Mouse (Mus musculus): ENCODE measurements around the gene P2ry10b. TPM values are rescaled to one million over a fixed set of nuclear protein-coding genes. Genes with fewer than 3 reads are reported as not detected.
A peak's percentile ranks its signal among the peaks of the same experiment; 100 is the strongest.

Gene P2ry10b
- polyA plus RNA-seq, 2 experiments = 0.28 to 0.49 TPM

DNA sequence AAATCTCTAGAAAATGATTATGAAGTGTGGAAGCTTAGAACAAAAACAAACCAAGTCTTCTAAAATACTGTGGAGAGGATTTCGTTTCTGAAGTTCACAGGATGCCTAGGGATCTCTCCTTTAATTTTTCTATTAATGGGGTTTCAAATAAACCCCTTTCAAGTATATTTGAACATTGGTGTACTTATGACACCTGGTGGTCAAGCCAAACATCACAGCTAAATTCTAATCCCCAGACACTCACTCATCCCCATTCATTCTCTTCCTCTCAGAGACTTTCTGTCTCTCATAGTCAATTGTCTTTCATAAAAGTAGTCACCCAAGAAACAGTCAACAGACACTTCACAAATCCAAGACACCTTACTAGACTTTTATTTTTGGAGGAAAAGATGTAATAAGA lies 19.6 kb downstream of the P2ry10b start:
- Histone ChIP-seq H3K27me3 (ENCODE audit: control insufficient read depth, insufficient read depth, low read length) (no peaks in the 10 kb centered on the region), H3K9ac (replicated peaks) (no peak overlapping the region), H3K4me1 (replicated peaks; ENCODE audit: control insufficient read depth in 2 of 2, insufficient read depth in 2 of 2, low read length in 1 of 2) (no peaks in the 10 kb centered on the region), H3K27ac (no peak overlapping the region), H3K36me3 (replicated peaks; ENCODE audit: control insufficient read depth, insufficient read depth, low read depth) (no peaks in the 10 kb centered on the region), H3K9me3 (ENCODE audit: control insufficient read depth, low read length) (no peaks in the 10 kb centered on the region), H3K4me3 (ENCODE audit: insufficient read depth in 1 of 2, low read depth in 2 of 2, low read length in 2 of 2) (no peak overlapping the region), H3K4me2 (ENCODE audit: low read depth) (no peak overlapping the region)
- WGBS (ENCODE audit: insufficient replicate concordance) = 0% methylated on average over 1 of the region's 1 CpGs
- no peak for ATAC-seq (ENCODE audit: insufficient read depth)
- no peak for DNase-seq (ENCODE audit: low read depth in 3 of 3, low spot score in 3 of 3)
- peak; percentile 23; the same call in 1 of the 2 replicates for TF ChIP-seq CTCF (IDR thresholded peaks at IDR 0.05; ENCODE audit: low read depth)
- TF ChIP-seq EP300 (IDR thresholded peaks at IDR 0.05; ENCODE audit: low read depth) = no peak

DNA sequence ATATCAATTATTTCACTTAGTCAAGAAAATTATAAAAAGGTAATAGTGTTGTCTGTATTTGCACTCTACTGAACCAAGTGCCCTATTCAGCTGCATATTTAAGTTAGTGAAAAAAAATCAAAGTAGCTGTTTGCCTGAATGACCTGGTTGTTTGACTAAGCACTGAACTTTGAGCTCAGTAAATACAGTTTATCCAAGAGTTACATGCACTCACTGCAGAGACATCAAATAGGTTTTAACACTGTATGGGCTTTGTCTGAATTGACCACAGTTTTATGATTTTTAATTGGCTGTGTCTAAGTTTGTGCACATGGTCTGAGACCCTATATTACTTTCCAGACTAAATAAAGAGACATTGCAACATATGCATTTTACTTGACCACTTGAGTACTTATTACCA lies 20.4 kb downstream of the P2ry10b start:
- no peak overlapping the region for H3K4me3 ChIP-seq (ENCODE audit: insufficient read depth in 1 of 2, low read depth in 2 of 2, low read length in 2 of 2)
- no peaks in the 10 kb centered on the region for H3K9me3 ChIP-seq (ENCODE audit: control insufficient read depth, low read length)
- DNase-seq (ENCODE audit: low read depth in 3 of 3, low spot score in 3 of 3) (no peak), ATAC-seq (ENCODE audit: insufficient read depth) (no peak)
- H3K36me3 ChIP-seq (replicated peaks; ENCODE audit: control insufficient read depth, insufficient read depth, low read depth) = no peaks in the 10 kb centered on the region
- H3K9ac ChIP-seq (replicated peaks) = no peak overlapping the region
- no peak overlapping the region for H3K4me2 ChIP-seq (ENCODE audit: low read depth)
- no peaks in the 10 kb centered on the region for H3K4me1 ChIP-seq (replicated peaks; ENCODE audit: control insufficient read depth in 2 of 2, insufficient read depth in 2 of 2, low read length in 1 of 2)
- TF ChIP-seq CTCF (IDR thresholded peaks at IDR 0.05; ENCODE audit: low read depth) (no peak), EP300 (IDR thresholded peaks at IDR 0.05; ENCODE audit: low read depth) (no peak)
- no peak overlapping the region for H3K27ac ChIP-seq
- no peaks in the 10 kb centered on the region for H3K27me3 ChIP-seq (ENCODE audit: control insufficient read depth, insufficient read depth, low read length)

DNA sequence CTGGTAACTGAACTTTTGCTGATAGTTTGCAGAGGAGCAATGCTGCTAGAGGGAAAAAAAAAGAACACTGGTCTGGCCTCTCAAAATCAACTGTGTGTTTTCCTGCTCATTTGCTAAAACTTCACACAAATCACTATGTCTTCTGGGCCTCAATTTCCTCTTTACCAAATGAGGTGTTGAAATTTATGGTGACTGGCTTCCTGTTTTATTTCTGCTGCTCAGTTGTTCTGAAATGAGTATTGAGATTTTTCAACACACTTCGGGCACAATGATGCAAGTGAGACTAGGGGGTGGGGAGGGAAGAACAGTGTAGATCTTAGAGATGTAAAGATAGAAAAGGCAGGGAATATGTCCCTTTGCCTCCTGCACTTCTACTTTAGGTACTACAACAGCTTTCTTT lies 30.0 kb downstream of the P2ry10b start:
- WGBS (ENCODE audit: insufficient replicate concordance) = 36% methylated on average over 1 of the region's 1 CpGs
- no peak overlapping the region for H3K27ac ChIP-seq
- no peaks in the 10 kb centered on the region for H3K4me1 ChIP-seq (replicated peaks; ENCODE audit: control insufficient read depth in 2 of 2, insufficient read depth in 2 of 2, low read length in 1 of 2)
- no peak overlapping the region for H3K9ac ChIP-seq (replicated peaks)
- H3K4me2 ChIP-seq (ENCODE audit: low read depth) = no peak overlapping the region
- no peak overlapping the region for H3K4me3 ChIP-seq (ENCODE audit: insufficient read depth in 1 of 2, low read depth in 2 of 2, low read length in 2 of 2)
- H3K9me3 ChIP-seq (ENCODE audit: control insufficient read depth, low read length) = no peaks in the 10 kb centered on the region
- DNase-seq (ENCODE audit: low read depth in 3 of 3, low spot score in 3 of 3) (no peak), ATAC-seq (ENCODE audit: insufficient read depth) (no peak)
- no peaks in the 10 kb centered on the region for H3K27me3 ChIP-seq (ENCODE audit: control insufficient read depth, insufficient read depth, low read length)
- no peak for TF ChIP-seq EP300 (IDR thresholded peaks at IDR 0.05; ENCODE audit: low read depth)
- TF ChIP-seq CTCF (IDR thresholded peaks at IDR 0.05; ENCODE audit: low read depth) = no peak
- H3K36me3 ChIP-seq (replicated peaks; ENCODE audit: control insufficient read depth, insufficient read depth, low read depth) = no peaks in the 10 kb centered on the region

DNA sequence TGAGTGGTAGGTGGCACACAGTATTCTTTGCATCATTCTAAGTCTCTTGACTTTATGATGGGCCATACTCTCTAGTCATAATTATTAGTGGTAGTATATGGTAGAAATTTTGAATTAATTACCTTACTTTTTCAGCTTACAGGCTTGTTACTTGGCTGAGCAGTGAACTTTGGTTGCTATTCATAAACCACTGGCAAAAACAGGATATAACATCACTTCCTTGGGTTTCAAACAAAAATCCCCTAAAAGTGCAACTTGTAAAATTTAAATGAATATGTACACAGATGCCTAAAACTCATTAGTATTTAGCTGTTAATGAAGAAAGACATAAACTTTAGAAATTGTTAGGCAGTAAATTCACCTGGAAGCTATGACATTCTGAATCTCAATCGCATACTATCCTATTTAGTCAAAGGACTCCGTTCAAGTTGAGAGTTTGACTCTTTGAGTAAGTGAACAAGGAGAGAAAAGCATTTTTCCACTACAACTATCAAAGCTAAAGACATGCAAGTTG lies 68.9 kb downstream of the P2ry10b start:
- TF ChIP-seq CTCF (IDR thresholded peaks at IDR 0.05; ENCODE audit: low read depth) (no peak), EP300 (IDR thresholded peaks at IDR 0.05; ENCODE audit: low read depth) (no peak)
- H3K4me3 ChIP-seq (ENCODE audit: insufficient read depth in 1 of 2, low read depth in 2 of 2, low read length in 2 of 2) = no peak overlapping the region
- 57% methylated on average over 2 of the region's 2 CpGs for WGBS (ENCODE audit: insufficient replicate concordance)
- H3K9ac ChIP-seq (replicated peaks) = no peak overlapping the region
- no peaks in the 10 kb centered on the region for H3K9me3 ChIP-seq (ENCODE audit: control insufficient read depth, low read length)
- DNase-seq (ENCODE audit: low read depth in 3 of 3, low spot score in 3 of 3) = no peak
- no peaks in the 10 kb centered on the region for H3K27me3 ChIP-seq (ENCODE audit: control insufficient read depth, insufficient read depth, low read length)
- H3K4me1 ChIP-seq (replicated peaks; ENCODE audit: control insufficient read depth in 2 of 2, insufficient read depth in 2 of 2, low read length in 1 of 2) = no peaks in the 10 kb centered on the region
- no peak overlapping the region for H3K4me2 ChIP-seq (ENCODE audit: low read depth)
- no peak overlapping the region for H3K27ac ChIP-seq
- no peaks in the 10 kb centered on the region for H3K36me3 ChIP-seq (replicated peaks; ENCODE audit: control insufficient read depth, insufficient read depth, low read depth)
- ATAC-seq (ENCODE audit: insufficient read depth) = no peak

Other genes starting within 250 kb of the P2ry10b start
- gene Lpar4, start 228.3 kb upstream of the P2ry10b start, polyA plus RNA-seq (2012; rRNA removed) = 0.62 and 0.70 TPM in 2 replicates
- 1.8 and 2.7 TPM in 2 replicates for gene Lpar4, start 228.3 kb upstream of the P2ry10b start, polyA plus RNA-seq (2014; fragmentation: Nextera tagmentation; extraction: Ambion mirVana)
- 0.03 and 0.04 TPM in 2 replicates for gene P2ry10, start 60.4 kb upstream of the P2ry10b start, polyA plus RNA-seq (2012; rRNA removed)
- 0.05 and 0.10 TPM in 2 replicates for gene P2ry10, start 60.4 kb upstream of the P2ry10b start, polyA plus RNA-seq (2014; fragmentation: Nextera tagmentation; extraction: Ambion mirVana)
- gene Gpr174, start 107.0 kb downstream of the P2ry10b start, polyA plus RNA-seq (2012; rRNA removed) = 0.03 and 0.08 TPM in 2 replicates
- gene Gpr174, start 107.0 kb downstream of the P2ry10b start, polyA plus RNA-seq (2014; fragmentation: Nextera tagmentation; extraction: Ambion mirVana) = 0.04 TPM in 2 replicates

Measured in liver, embryonic 14.5 days (tissue).